Mouse (Mus musculus) erythroblast, embryonic 14.5 days (primary cell): ENCODE results near the gene Mcm5.

Experiments used
- GATA1 ChIP-seq: IDR thresholded peaks from 2 replicates; pipeline ENCODE4 v1.6.1; 2012; ENCODE audit warnings: low read length, inconsistent platforms, mixed read lengths
- TAL1 ChIP-seq: IDR thresholded peaks from 3 replicates; pipeline ENCODE4 v1.6.1; 2012; ENCODE audit warnings: low read length, inconsistent platforms, mixed read lengths

GRCm38 (mm10) chr8:75078215-75078614, 31.2 kb upstream of the Mcm5 start:
- TF ChIP-seq GATA1 (no peak), TAL1 (no peak)
